10 mouse cellular contexts compared by ENCODE assay signal in genomic region chr13:116443165-116443955, GRCm38 (mm10).
DNase-seq lines count a peak whose midpoint lies in the region; ATAC-seq lines count a peak whose summit lies in the region.
"Had no signal": no experiment of that assay in that cellular context is flagged by ENCODE, and none has a peak within 500 bp of the region (broad histone marks: within the 10 kb centered on the region; RNA-seq: fewer than 3 reads in every experiment).

No protein-coding gene starts in this region.

- no peaks in the 10 kb centered on the region for H3K27me3 ChIP-seq in heart, embryonic 10.5 days (ENCODE audit: insufficient read depth, poor library complexity, severe bottlenecking)
- H3K27me3 ChIP-seq in limb, embryonic 12.5 days, result no peaks in the 10 kb centered on the region

- peaks cover 7% of the 10 kb centered on the region for H3K4me1 ChIP-seq in heart, embryonic 10.5 days
- peaks cover 11% of the 10 kb centered on the region for H3K4me1 ChIP-seq in limb, embryonic 12.5 days (replicated peaks)

- peak; percentile 67; the same call in 1 of the 2 replicates for ATAC-seq in limb, embryonic 12.5 days (ENCODE audit: insufficient number of reproducible peaks, insufficient read depth, low FRiP score, low TSS enrichment, low read depth)

- no peaks in the 10 kb centered on the region for H3K9me3 ChIP-seq in heart, embryonic 10.5 days
- H3K9me3 ChIP-seq in limb, embryonic 12.5 days, result no peaks in the 10 kb centered on the region

- H3K27ac ChIP-seq in heart, embryonic 10.5 days, result 0 out of 2 replicates have a peak overlapping the region, but pooled peaks have one; percentile 36
- H3K27ac ChIP-seq in limb, embryonic 12.5 days, result no peak overlapping the region

- H3K4me3 ChIP-seq in heart, embryonic 10.5 days, result peak overlapping the region; percentile 43
- H3K4me3 ChIP-seq in limb, embryonic 12.5 days (replicated peaks), result no peak overlapping the region
- H3K4me3 ChIP-seq: erythroblast, embryonic 14.5 days; myocyte had no signal

- 19% methylated on average over 15 of the region's 15 CpGs for WGBS in heart, embryonic 10.5 days
- WGBS in limb, embryonic 12.5 days, result 28% methylated on average over 15 of the region's 15 CpGs

- H3K9ac ChIP-seq in limb, embryonic 12.5 days (replicated peaks), result no peak overlapping the region

- DNase-seq in heart, embryonic 10.5 days (ENCODE audit: low spot score), result no peak
- DNase-seq in heart, postnatal 14 days, result no peak
- DNase-seq in urinary bladder, postnatal 36 days (ENCODE audit: low spot score in 2 of 2), result peak; percentile 3 to 11
- DNase-seq in urinary bladder, postnatal 10 days (ENCODE audit: low spot score), result no peak
- DNase-seq in left cerebral cortex, postnatal 10 days (ENCODE audit: extremely low spot score in 1 of 2, low spot score in 2 of 2), result no peak
- no peak for DNase-seq in gastrocnemius, postnatal 14 days
- DNase-seq in adrenal gland, adult 18-20 months (ENCODE audit: low spot score in 2 of 2), result no peak

- no peaks in the 10 kb centered on the region for H3K36me3 ChIP-seq in heart, embryonic 10.5 days
- H3K36me3 ChIP-seq in limb, embryonic 12.5 days, result no peaks in the 10 kb centered on the region

- H3K4me2 ChIP-seq in limb, embryonic 12.5 days, result peak overlapping the region; percentile 26; the same call in 1 of the 2 replicates

- intact Hi-C loops in heart, postnatal 14 days (cut with DNase I), result no loop called here
- intact Hi-C loops in left cerebral cortex, postnatal 10 days (cut with DNase I), result no loop called here
- intact Hi-C loops in gastrocnemius, postnatal 14 days (cut with DNase I; ENCODE audit: low total_unique reads), result no loop called here

Comparison
In these comparisons a context has a peak if more than half of its experiments do, and no peak if none do; other contexts are left out.
1. DNase-seq: peak in urinary bladder, postnatal 36 days (2 of 2); none in heart, embryonic 10.5 days (single experiment), heart, postnatal 14 days (0 of 2), urinary bladder, postnatal 10 days (single experiment), left cerebral cortex, postnatal 10 days (0 of 2), gastrocnemius, postnatal 14 days (single experiment) and adrenal gland, adult 18-20 months (0 of 2).